Mouse (Mus musculus) C2C12 (cell line): ENCODE data around the gene Ttc26. TPM values are rescaled to one million over a fixed set of nuclear protein-coding genes. Genes with fewer than 3 reads are reported as not detected.
A peak's percentile ranks its signal among the peaks of the same experiment; 100 is the strongest.
"Not testable (repeated sequence)": the region's sequence is repeated elsewhere in the genome, so short reads cannot be mapped to it uniquely, and the experiment has no call there.

Source experiments
- H3K27me3 ChIP-seq: one replicate; pipeline ENCODE4 v1.6.1; 2011; ENCODE audit not compliant: control insufficient read depth, insufficient read depth, insufficient read length
- H3K36me3 ChIP-seq: one replicate; pipeline ENCODE4 v1.6.1; 2011; ENCODE audit not compliant: control insufficient read depth, insufficient read depth
- H3K4me3 ChIP-seq: one replicate; pipeline ENCODE4 v1.5.1; 2011; ENCODE audit warnings: mild to moderate bottlenecking, control low read depth; ENCODE audit not compliant: poor library complexity, insufficient read depth, severe bottlenecking
- H3K79me2 ChIP-seq: one replicate; pipeline ENCODE4 v1.6.1; 2011; ENCODE audit not compliant: control insufficient read depth, insufficient read depth
- H3K79me3 ChIP-seq: one replicate; pipeline ENCODE4 v1.6.1; 2011; ENCODE audit warnings: low read depth, control low read depth
- H3ac ChIP-seq: one replicate; pipeline ENCODE3; 2011; ENCODE audit warnings: low read depth; ENCODE audit not compliant: control insufficient read depth, insufficient read length
- CEBPB ChIP-seq: IDR thresholded peaks from one replicate; pipeline ENCODE4 v1.6.1; 2011; ENCODE audit warnings: low read depth, mild to moderate bottlenecking, control low read depth, moderate library complexity
- CTCF ChIP-seq: IDR thresholded peaks from one replicate; pipeline ENCODE4 v1.5.1; 2011; ENCODE audit not compliant: control insufficient read depth, insufficient read depth, insufficient read length
- FOSL1 ChIP-seq: IDR thresholded peaks from one replicate; pipeline ENCODE4 v1.8.0; 2011; ENCODE audit warnings: mild to moderate bottlenecking, low read length; ENCODE audit not compliant: poor library complexity, insufficient read depth, severe bottlenecking
- MAX ChIP-seq: IDR thresholded peaks from one replicate; pipeline ENCODE4 v1.6.1; 2011; ENCODE audit warnings: mild to moderate bottlenecking, control low read depth
- MYOD1 ChIP-seq: IDR thresholded peaks from one replicate; pipeline ENCODE4 v1.6.1; 2011; ENCODE audit warnings: low read depth; ENCODE audit not compliant: control insufficient read depth, insufficient read length
- MYOG ChIP-seq: IDR thresholded peaks from one replicate; pipeline ENCODE4 v1.6.1; 2011; ENCODE audit not compliant: control insufficient read depth, insufficient read length; ENCODE audit errors: extremely low read depth
- USF1 ChIP-seq: IDR thresholded peaks from one replicate; pipeline ENCODE4 v1.6.1; 2011; ENCODE audit warnings: low read depth, mild to moderate bottlenecking, control low read depth, moderate library complexity
- polyA plus RNA-seq: library from polyadenylated mRNA; unstranded; fragments of >200 nt; fragmentation: generic; extraction: Trizol; gene quantifications from one replicate; pipeline ENCODE4 v1.2.1, GENCODE M21; 2012; ENCODE audit warnings: missing spikeins

Ttc26 gene
- polyA plus RNA-seq, 1 experiment: 2.1 TPM

DNA sequence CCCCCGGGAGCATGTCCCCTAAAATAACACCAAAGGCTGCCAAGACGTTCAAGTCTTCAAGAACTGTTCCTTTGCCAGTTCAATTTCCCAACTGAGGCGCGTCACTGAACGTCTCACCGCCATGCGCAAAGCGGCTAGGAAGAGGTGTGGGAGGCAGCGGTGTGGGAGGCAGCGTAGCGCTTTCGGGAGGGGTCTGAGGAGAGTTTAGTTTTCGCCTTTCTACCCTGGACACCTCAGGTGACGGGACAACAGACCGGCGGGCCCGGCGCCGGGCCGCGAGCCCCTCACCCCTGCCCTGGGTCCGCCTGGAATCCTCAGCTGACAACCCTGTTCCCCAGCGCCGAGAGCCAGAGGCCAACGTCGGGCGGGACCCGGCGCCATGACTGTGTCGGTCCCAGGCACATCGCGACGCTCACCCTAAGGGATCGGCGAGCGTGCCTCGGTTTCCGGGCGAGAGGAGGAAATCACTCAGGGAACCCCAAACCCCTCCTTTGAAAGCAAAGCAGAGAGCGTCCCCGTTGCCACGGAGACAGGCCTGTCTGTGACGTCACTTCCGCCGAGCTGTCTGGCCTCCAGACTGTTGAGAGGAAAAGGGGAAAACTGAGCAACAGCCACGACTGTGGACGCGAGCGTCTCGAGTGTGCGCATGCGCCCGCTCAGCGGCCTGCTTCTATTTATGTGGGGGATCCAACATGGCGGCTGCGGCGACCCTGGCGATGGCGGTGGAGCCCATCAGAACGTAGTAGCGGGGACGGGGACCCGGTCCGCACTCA, 52.2 kb downstream of the Ttc26 start, which contains the start of gene Ubn2:
Ubn2 (plus strand) TSS at position 690 of the 773 bp plus-strand sequence.
- TF ChIP-seq MYOD1: no peak
- peak; percentile 23 for TF ChIP-seq MAX
- no peak for TF ChIP-seq FOSL1
- TF ChIP-seq MYOG: no peak
- no peak for TF ChIP-seq USF1
- no peak for TF ChIP-seq CEBPB
- H3K4me3 ChIP-seq: peak within 1 kb of the TSS; percentile 74
- H3K79me3 ChIP-seq: peaks cover 35% of the 10 kb centered on the region
- H3K79me2 ChIP-seq: peaks cover 45% of the 10 kb centered on the region
- no peaks in the 10 kb centered on the region for H3K27me3 ChIP-seq
- no peaks in the 10 kb centered on the region for H3K36me3 ChIP-seq
- peak within 1 kb of the TSS; percentile 91 for H3ac ChIP-seq

DNA sequence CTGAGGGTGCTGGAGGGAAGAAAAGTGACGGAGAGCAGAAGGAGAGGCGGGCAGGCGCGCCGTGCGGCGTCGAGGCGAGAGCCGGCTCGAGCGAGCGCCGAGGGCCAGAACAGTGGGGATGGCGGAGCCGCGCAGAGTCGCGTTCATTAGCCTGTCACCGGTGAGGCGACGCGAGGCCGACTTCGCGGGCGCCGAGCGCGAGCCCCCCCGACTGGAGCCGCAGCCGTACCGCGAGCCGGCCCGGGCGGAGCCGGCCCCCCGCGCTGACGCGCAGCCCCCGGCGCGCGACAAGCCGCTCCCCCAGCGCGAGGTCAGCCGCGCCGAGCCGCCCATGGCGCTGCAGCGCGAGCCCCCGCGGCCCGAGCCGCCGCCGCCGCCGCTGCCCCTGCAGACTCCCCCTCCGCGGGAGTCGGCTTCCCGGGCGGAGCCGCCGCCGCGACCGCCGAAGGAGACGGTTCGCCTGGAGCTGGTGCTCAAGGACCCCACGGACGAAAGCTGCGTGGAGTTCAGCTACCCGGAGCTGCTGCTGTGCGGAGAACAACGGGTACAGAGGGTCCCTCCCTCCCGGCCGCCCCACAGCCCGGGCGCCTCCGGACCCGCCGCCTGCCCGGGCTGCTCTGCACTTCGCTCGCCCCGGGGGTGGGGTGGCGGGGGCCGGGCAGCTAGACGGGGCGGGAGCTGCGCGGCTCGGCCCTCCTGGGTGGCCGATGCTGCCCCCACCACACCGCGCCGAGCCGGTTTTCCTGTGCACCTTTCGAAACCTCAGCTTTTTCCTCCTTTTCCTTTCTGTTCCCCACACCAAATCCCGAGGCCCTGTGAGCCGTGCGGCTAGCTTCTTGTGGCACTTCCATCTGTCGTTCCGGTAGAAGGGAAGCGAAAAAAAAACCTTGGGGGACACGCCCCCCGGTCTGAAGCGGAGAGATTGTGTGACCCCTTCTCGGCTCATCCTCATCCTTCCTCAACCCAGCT, 53.1 kb downstream of the Ttc26 start:
- no peak for TF ChIP-seq USF1
- TF ChIP-seq MAX: peak; percentile 1
- H3K27me3 ChIP-seq: no peaks in the 10 kb centered on the region

DNA sequence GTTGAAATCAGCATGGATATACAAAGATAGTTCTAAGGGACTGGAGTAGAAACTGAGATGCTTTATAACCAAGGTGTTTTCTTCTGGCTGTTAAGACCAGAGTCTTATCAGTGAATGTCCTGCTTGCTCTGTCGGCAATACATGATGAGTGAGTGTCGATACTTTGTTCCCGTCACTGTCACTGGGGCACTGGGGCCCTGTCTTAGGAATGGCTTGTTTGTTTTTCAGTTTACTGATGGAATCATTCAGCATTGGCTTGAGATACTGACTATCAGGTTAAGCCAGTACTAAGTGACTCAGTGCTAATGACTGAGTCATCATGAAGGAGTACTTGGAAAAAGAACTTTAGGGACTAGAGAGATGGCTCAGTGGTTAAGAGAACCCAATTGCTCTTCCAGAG, 62.6 kb downstream of the Ttc26 start:
- TF ChIP-seq MAX (no peak), CEBPB (no peak), MYOG (no peak), MYOD1 (no peak), CTCF (no peak), FOSL1 (no peak), USF1 (no peak)
- no peaks in the 10 kb centered on the region for H3K27me3 ChIP-seq
- H3ac ChIP-seq: no peak overlapping the region
- no peak overlapping the region for H3K4me3 ChIP-seq
- peaks cover 3% of the 10 kb centered on the region for H3K79me3 ChIP-seq
- peaks cover 27% of the 10 kb centered on the region for H3K36me3 ChIP-seq
- H3K79me2 ChIP-seq: peaks cover 29% of the 10 kb centered on the region

More for the DNA sequence above, 53.1 kb downstream of the Ttc26 start:
- Histone ChIP-seq H3K36me3 (no peaks in the 10 kb centered on the region), H3ac (peak overlapping the region; percentile 91), H3K79me2 (peaks cover 54% of the 10 kb centered on the region), H3K79me3 (peaks cover 39% of the 10 kb centered on the region), H3K4me3 (peak overlapping the region; percentile 74)

DNA sequence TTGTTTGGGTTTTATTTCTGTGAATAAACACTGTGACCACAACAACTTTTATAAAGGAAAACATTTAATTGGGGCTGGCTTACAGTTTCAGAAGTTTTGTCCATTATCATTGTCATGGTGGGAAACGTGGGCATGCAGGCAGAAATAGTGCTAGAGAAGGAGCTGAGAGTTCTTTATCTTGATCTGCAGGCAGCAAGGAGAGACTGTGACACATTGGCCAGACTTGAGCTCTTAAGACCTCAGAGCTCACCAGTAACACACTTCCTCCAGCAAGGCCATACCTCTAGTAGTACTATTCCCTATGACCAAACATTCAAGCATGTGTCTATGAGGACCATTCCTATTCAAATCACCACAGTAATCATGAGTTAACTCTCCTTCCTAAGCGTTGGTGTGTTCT, 67.0 kb downstream of the Ttc26 start:
- Histone ChIP-seq H3K79me2 (peaks cover 17% of the 10 kb centered on the region), H3K27me3 (no peaks in the 10 kb centered on the region), H3K4me3 (no peak overlapping the region), H3ac (no peak overlapping the region), H3K79me3 (peaks cover 1% of the 10 kb centered on the region), H3K36me3 (peaks cover 20% of the 10 kb centered on the region)
- TF ChIP-seq CEBPB (no peak), MYOD1 (no peak), MYOG (no peak), CTCF (no peak), FOSL1 (no peak), USF1 (no peak), MAX (no peak)

DNA sequence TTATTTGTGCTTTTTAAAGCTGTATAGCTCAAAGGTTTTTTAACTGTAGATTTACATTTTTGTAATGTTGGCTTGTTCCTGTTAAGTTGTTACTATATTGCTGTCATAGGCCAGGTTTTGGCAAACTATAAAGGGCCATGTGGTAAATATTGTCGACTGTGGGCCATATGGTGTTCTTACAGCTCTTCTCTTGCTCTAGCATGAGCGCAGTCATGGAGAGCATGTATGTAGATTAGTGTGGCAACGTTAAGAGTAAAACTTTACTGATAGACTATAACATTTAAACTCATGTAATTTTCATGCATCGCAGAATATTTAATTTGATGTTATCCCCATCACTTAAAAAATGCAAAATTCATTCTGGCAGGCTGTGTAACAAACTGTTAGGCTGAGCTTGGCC, 71.8 kb downstream of the Ttc26 start:
- no peaks in the 10 kb centered on the region for H3K79me3 ChIP-seq
- H3K79me2 ChIP-seq: no peaks in the 10 kb centered on the region
- no peak overlapping the region for H3ac ChIP-seq
- H3K27me3 ChIP-seq: no peaks in the 10 kb centered on the region
- H3K4me3 ChIP-seq: no peak overlapping the region
- TF ChIP-seq FOSL1: no peak
- TF ChIP-seq CEBPB: no peak
- TF ChIP-seq USF1: no peak
- TF ChIP-seq MYOD1: no peak
- no peak for TF ChIP-seq MAX
- no peak for TF ChIP-seq CTCF
- TF ChIP-seq MYOG: no peak
- peaks cover 19% of the 10 kb centered on the region for H3K36me3 ChIP-seq

DNA sequence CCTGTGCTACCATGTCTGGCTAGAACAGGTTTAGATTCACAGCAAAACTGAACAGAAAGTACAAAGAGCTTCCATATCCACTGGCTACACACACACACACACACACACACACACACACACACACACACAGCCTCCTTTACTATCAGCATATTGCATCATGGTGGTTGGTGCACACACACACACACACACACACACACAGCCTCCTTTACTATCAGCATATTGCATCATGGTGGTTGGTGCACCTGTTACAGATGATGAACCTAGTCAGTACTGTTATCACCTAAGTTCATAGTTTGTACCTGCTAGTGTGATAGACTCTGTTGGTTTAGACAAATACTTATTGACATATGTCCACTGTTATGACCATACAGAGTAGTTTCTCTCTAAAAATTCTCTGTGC, 75.2 kb downstream of the Ttc26 start:
- H3ac ChIP-seq, H3K79me2 ChIP-seq, H3K27me3 ChIP-seq, H3K79me3 ChIP-seq, H3K4me3 ChIP-seq: not testable (repeated sequence)
- peaks cover 22% of the 10 kb centered on the region for H3K36me3 ChIP-seq
